Mouse (Mus musculus): ENCODE results near the gene Ahsa1.
"Not testable (repeated sequence)": the region's sequence is repeated elsewhere in the genome, so short reads cannot be mapped to it uniquely, and the experiment has no call there.

Gene Ahsa1

GRCm38 (mm10) chr12:87281766-87282165 is 15.5 kb downstream of the Ahsa1 start:
- DNase-seq (ENCODE audit: low read depth, low spot score): no peak

DNA sequence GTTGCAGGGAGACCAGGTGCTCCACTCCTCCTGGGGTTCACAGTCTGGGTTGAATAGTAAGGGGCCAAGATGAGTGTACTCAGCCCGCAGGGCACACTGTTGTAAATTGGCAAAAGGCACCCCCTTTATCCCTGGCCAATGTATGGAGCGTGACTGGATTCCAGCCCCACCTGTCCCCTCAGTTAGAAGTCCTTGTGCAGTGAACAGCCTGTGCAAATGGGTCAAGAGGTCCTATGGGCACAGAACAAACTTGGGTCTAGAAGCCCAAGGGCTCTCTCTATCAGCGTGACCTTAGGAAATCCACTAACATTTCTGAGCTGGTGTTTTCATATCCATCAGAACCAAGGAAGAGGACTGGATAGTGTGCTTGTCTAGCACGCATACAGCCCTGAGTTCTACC is 16.5 kb downstream of the Ahsa1 start:
- DNase-seq (ENCODE audit: low read depth, low spot score): no peak

DNA sequence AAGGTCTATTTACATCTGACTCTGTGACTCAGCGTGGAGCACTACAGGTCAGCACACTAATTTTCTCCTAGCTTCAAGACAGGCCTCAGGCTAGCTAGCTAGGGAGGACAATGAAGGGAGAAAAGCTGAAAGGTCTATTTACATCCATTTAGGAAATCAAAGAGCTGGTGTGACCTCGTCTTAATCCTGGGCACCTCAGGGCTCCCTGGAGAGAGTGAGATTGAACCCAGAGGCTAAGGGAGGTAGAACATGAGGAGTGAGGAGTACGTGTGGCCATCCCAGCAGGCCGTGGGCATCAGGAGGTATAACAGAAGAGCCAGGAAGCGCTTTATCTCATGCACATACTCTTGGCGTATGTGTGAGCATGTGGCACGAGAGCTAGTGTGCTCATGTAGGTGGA is 17.4 kb downstream of the Ahsa1 start:
- DNase-seq (ENCODE audit: low read depth, low spot score): no peak

DNA sequence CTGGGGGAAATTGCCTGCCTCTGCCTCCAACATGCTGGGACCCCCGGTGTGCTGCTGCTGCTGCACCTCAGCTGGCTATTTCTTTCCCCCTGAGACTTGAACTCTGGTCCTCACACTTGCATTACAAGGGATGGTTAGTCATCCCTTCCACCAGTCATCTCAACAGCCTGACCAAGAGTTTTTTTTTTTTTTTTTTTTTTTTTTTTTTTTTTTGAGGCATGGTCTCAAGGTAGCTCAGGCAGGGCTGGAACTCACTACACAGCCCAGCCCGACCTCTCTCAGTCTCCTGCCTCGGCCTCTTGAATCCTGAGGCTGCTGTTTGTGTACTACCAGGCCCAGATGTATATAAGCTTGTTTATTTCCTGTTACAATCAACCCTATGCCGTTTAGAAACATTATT is 18.0 kb downstream of the Ahsa1 start:
- no peak for DNase-seq (ENCODE audit: low read depth, low spot score)

DNA sequence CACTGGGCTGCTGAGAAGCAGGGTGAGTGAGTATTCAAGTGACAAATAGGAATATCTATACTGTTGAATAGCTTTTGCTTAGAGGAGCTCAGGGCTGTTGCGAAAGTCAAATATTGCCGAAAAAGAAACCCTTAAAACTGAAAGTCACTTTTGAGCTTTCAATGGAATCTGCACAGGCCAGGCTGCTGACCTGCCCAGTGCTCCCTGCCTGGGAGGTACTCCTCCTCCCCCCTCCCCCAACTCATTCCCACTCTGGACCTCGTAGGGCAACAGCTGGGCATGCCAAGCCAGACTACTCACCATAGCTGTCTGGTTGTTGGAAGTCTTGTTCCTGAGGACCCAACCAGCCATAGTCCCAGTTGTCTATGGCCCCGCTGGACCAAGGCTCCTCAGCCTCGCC is 18.4 kb downstream of the Ahsa1 start:
- no peak for DNase-seq (ENCODE audit: low read depth, low spot score)

GRCm38 (mm10) chr12:87289100-87289499 is 22.8 kb downstream of the Ahsa1 start:
- DNase-seq (ENCODE audit: low read depth, low spot score): no peak

- DNase-seq (ENCODE audit: low read depth, low spot score): no peak
Observed at GRCm38 (mm10) chr12:87293934-87294333, 27.7 kb downstream of the Ahsa1 start.

GRCm38 (mm10) chr12:87299037-87299656 is 32.9 kb downstream of the Ahsa1 start:
- no peak for DNase-seq (ENCODE audit: low read depth, low spot score)

GRCm38 (mm10) chr12:87299657-87300440 is 33.6 kb downstream of the Ahsa1 start, which contains the start of gene Ism2:
Gene Ism2, minus strand, starts transcription at chr12:87299705.
- DNase-seq (ENCODE audit: low read depth, low spot score): no peak

GRCm38 (mm10) chr12:87300441-87300690 is 34.1 kb downstream of the Ahsa1 start:
- no peak for DNase-seq (ENCODE audit: low read depth, low spot score)

- DNase-seq (ENCODE audit: low read depth, low spot score): no peak
Observed at GRCm38 (mm10) chr12:87301189-87301588, 34.9 kb downstream of the Ahsa1 start.

- DNase-seq (ENCODE audit: low read depth, low spot score): no peak
Observed at GRCm38 (mm10) chr12:87305767-87306583, 39.7 kb downstream of the Ahsa1 start.

GRCm38 (mm10) chr12:87306584-87306844 is 40.2 kb downstream of the Ahsa1 start:
- not testable (repeated sequence) for DNase-seq (ENCODE audit: low read depth, low spot score)

GRCm38 (mm10) chr12:87313098-87313497 is 46.8 kb downstream of the Ahsa1 start:
- DNase-seq (ENCODE audit: low read depth, low spot score): no peak

DNA sequence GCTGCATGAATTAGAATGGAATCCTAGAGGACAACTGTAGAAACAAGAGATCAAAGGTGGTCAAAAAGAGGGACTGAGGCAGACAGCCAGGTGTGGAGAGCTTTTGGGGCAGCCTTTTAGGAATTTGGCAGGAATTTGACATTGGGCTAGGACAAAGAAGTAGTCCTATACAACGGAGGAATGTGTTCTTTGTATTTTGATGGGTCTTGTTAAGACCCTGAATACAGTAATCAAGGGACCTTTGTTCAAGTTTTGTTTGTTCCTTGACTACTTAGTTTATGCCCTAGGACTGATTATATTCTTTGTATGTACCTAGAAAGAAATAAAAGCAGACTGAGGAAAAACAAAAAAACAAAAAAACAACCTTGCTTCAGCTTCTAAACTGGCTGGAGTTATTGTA is 51.7 kb downstream of the Ahsa1 start:
- no peak for DNase-seq (ENCODE audit: low read depth, low spot score)

DNA sequence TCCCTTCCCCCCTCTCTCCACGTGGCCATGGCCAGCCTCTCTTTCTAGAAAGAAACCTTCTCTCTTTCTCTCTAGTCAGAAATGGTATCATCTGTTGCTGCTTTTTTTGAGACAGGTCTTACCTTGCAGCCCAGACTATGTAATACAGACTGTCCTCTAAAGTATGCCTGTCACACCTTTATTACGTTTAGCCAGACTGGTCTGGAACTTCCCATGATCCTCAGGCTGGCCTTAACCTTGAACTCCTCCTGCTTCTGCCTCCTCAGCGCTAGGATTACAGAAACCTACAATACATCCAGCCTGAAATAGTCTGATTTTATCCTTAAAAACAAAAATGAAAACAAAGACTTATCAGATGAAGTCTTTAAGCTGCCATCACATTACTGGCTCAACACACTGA is 53.0 kb downstream of the Ahsa1 start:
- no peak for DNase-seq (ENCODE audit: low read depth, low spot score)
